14 mouse cellular contexts compared by ENCODE assay signal in genomic region chr2:137233936-137234335, GRCm38 (mm10).
"Had no signal": no experiment of that assay in that cellular context is flagged by ENCODE, and none has a peak within 500 bp of the region (broad histone marks: within the 10 kb centered on the region; RNA-seq: fewer than 3 reads in every experiment).

No protein-coding gene starts in this region.

- H3K4me1 ChIP-seq: liver, embryonic 12.5 days; stomach, embryonic 15.5 days had no signal

- H3K4me2 ChIP-seq: limb, embryonic 15.5 days; liver, embryonic 12.5 days; midbrain, embryonic 15.5 days; neural tube, embryonic 13.5 days; stomach, embryonic 15.5 days had no signal

- H3K27me3 ChIP-seq: limb, embryonic 15.5 days; liver, embryonic 12.5 days; midbrain, embryonic 15.5 days; neural tube, embryonic 13.5 days; stomach, embryonic 15.5 days had no signal

- DNase-seq: kidney, adult 11 months; kidney, adult 9 months; kidney, postnatal 36 days; layer of hippocampus, adult 9-11 months; right cerebral cortex, postnatal 14 days; thymus, adult 2 months; thymus, postnatal 25 days had no signal

- H3K36me3 ChIP-seq: limb, embryonic 15.5 days; liver, embryonic 12.5 days; midbrain, embryonic 10.5 days; midbrain, embryonic 15.5 days; neural tube, embryonic 13.5 days; stomach, embryonic 15.5 days had no signal

- ATAC-seq: liver, embryonic 12.5 days; midbrain, embryonic 15.5 days had no signal

- H3K9ac ChIP-seq: limb, embryonic 15.5 days; liver, embryonic 12.5 days; midbrain, embryonic 15.5 days; neural tube, embryonic 13.5 days; stomach, embryonic 15.5 days had no signal

- H3K4me3 ChIP-seq: limb, embryonic 15.5 days; liver, embryonic 12.5 days; midbrain, embryonic 10.5 days; midbrain, embryonic 15.5 days; neural tube, embryonic 13.5 days; stomach, embryonic 15.5 days had no signal

- H3K9me3 ChIP-seq: limb, embryonic 15.5 days; liver, embryonic 12.5 days; midbrain, embryonic 10.5 days; midbrain, embryonic 15.5 days; neural tube, embryonic 13.5 days; stomach, embryonic 15.5 days had no signal

- H3K27ac ChIP-seq: kidney, postnatal 0 days; limb, embryonic 15.5 days; liver, embryonic 12.5 days; midbrain, embryonic 10.5 days; midbrain, embryonic 15.5 days; neural tube, embryonic 13.5 days; stomach, embryonic 15.5 days had no signal
